Mouse (Mus musculus): Measurements from ENCODE around the gene Ntrk1. TPM values are rescaled to one million over a fixed set of nuclear protein-coding genes. Genes with fewer than 3 reads are reported as not detected.

Gene Ntrk1
- total RNA-seq, 2 experiments from 2014 or later: 0.17 to 0.18 TPM

DNA sequence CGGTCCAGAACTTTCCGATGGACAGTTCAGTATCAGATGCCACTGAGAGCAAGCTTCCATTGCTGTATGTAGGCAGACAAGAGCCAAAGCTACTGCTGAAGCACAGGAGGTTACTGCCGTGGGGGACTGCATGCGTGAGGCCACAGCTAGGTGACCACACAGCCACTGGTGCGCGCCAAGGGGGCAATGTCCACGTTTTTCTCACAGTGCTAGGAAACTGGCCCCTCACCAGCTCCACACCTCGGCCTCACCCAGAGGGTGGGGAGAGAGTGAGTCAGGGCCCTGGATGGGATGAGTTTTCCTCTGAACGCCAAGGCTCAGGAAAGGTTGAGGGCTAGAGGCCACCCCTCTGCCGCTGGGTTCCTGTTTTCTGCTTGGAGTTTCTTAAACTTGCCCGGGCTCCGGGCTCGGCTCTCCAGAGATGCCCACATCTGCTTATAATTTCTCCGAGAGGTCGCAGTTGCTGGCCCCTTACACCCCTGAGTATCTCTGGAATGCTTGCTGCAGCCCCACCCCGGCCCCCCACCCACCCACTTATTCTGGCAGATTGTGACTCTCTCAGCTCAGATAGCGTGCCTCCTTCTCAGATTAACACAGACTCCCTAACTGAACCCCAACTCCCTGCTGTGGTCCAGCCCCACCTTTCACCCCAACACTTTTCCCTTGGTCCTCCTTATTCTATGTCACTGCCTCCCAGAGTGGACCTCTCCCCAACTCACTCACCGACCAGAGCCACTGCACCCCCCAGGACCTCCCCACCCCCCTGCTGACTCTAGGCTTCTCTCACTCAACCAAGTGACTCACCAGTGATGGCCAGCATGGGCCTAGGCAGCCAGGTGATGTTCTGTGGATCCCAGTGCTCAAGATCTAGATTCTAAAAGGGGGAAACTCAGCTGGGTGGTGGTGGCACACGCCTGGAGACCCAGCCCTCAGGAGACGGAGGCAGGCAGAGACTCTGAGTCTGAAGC lies 33.3 kb downstream of the Ntrk1 start:
- intact Hi-C loops (cut with DNase I): loop anchor here (10.0 kb wide), 1 partner anchor 223 kb away; no protein-coding TSS in a partner anchor
- no peak for DNase-seq (ENCODE audit: low spot score)

DNA sequence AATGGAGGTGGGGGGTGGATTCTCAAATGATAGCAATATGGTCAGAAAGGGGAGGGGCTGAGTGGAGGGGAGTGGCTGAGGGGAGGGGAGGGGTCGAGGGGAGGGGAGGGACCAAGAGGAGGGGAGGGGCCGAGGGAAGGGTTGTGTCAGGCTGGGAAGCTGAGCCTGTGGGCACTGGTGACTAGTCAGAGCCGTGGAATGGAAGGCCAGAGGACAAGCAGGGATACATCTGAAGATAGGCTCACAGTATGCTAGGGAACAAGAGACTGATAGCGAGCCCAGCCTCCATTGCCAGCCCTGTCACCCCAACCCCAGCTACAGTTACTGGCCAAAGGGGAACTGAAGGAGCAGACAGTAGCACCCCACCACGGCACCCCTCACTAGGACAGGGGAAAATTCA lies 36.3 kb downstream of the Ntrk1 start:
- DNase-seq (ENCODE audit: low spot score): no peak
- intact Hi-C loops (cut with DNase I): loop anchor here (5.0 kb wide), 1 partner anchor 59 kb away; no protein-coding TSS in a partner anchor

DNA sequence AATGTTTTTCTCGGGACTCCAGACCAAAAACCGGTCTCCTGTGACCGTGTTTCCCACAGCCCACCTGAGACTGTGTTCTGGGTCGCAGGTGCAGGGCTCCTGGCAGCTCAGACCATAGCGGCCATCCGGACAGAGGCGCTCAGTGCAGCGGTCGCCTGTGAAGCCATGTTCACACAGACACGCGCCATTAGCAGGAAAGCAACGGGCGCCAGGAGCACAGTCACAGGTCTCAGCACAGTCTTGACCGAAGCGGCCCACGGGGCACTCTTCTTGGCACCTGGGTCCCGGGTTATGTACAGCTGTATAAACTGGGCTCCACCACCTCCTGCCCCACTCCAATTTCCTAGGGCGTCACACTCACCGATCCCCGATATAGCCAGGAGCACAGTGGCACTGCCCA lies 38.5 kb downstream of the Ntrk1 start:
- intact Hi-C loops (cut with DNase I): loop anchor here (5.0 kb wide), 1 partner anchor 61 kb away; no protein-coding TSS in a partner anchor
- DNase-seq (ENCODE audit: low spot score): no peak

DNA sequence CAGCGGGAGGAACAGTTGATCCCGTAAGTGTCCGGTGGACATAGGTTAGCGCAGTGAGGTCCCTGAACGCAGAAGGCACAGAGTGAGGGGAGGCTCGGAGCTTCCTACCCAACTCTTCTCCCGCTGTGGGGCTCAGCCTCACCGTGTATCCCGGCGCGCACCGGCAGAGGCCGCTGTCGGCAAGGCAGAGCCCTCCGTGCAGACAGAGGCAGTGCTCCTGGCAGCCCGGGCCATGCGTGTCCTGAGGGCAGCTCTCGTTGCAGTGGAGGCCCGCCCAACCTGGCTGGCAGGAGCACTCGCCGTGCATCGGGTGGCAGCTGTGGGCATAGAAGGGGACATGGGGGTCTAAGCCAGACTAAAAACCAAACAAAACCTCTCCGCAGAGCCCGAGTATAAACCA lies 39.0 kb downstream of the Ntrk1 start:
- DNase-seq (ENCODE audit: low spot score): peak; percentile 60
- intact Hi-C loops (cut with DNase I): loop anchor here (5.0 kb wide), 1 partner anchor 61 kb away; no protein-coding TSS in a partner anchor

DNA sequence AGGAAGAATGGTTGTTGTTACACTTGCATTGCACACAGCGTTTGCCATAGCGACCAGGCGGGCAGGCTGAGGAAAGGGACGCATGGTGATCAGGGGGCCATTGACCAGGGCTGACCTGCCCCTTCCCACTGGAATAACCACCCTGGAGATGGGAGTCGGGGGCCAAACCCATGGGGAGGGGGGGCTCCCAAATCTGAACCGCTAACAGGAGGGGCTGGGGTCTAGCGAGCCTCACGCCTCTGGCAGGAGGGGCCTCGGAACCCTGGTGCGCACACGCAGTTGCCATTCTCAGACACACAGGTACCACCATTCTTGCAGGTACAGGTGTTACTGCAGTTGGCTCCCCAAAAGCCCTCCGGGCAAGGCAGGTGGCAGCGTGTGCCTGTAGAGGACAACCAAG lies 41.1 kb downstream of the Ntrk1 start:
- intact Hi-C loops (cut with DNase I): no loop called here
- DNase-seq (ENCODE audit: low spot score): no peak

DNA sequence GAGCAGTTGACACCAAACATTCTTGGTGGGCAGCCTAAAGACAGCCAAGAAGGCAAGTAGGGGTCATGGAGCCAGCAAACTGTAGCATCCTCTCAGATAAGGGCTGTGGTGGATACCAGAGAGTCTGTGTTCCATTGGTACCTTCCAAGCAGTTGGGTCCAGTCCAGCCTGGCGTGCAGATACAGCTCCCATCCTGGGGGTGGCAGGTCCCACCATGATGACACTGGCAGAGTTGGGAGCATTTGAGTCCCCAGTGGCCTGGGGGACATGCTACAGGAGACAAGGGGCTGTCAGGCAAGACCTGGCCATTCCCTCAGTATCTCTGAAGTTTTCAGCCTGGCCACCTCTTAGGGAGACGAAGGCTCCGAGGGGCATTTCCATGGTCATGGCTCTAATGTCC lies 42.4 kb downstream of the Ntrk1 start:
- intact Hi-C loops (cut with DNase I): no loop called here

DNA sequence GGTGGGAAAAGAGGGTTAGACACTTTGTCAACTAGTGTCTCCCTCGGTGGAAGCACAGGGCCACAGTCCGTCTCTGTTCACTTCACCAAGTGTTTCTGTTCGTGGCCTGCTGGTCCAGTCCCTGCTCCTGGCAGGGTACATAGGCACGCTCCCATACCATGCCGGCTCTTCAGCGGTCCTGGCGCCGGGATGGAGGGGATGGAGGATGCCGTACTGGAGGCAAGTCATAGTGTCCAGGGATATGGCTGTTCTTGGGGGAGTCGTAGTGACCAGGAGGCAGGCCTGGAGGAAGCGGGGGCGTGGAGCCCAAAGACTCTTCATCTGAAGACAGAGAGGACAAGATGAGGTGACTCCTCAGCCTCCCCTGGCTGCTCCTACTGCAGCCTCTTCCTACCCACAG lies 45.0 kb downstream of the Ntrk1 start:
- intact Hi-C loops (cut with DNase I): loop anchor here (2.0 kb wide), 1 partner anchor 19 kb away; no protein-coding TSS in a partner anchor

More for the DNA sequence above, 42.4 kb downstream of the Ntrk1 start:
- no peak for DNase-seq (ENCODE audit: low spot score)

DNA sequence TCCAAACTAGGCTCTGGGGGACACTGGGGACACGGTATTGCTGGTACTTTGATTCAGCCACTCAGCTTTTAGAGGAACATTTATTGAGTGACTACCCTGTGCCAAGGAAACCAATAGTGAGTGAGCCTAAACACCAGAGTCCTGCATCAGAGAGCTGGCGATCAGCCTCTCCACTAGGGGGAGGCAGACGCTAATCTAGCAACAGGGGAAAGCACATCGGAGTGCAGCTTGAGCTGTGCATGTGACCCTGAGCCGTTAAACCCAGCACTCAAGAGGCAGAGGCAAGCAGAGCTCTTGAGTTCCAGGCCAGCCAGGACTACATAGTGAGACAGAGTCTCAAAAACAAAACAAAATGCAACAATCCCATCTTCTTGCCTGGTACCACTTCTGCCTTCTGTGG lies 45.9 kb downstream of the Ntrk1 start:
- intact Hi-C loops (cut with DNase I): loop anchor here (2.0 kb wide), 1 partner anchor 20 kb away; no protein-coding TSS in a partner anchor
- DNase-seq (ENCODE audit: low spot score): no peak

More for the DNA sequence above, 45.0 kb downstream of the Ntrk1 start:
- no peak for DNase-seq (ENCODE audit: low spot score)

DNA sequence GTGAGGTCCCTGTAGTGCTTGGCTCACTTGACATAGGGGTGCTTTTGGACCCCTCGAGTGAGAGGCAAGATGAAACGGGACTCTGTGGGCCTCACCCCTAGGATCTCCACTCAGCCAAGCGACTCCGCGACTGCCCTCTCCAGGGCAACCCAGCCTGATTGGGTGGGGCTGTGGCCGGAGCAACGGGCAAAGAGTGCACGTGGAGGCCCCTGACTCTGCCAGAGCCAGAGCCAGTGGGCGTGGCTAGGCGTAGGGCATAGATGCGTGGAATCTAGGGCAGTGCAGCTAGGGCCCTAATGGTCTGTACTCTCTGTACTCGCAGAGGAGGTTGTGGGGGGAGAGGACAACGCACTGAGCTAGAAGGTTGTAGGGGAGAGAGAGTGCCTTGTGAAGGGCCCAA lies 46.5 kb downstream of the Ntrk1 start, which contains the start of gene Lrrc71:
TSS of gene Lrrc71 (minus strand) at position 195 of the 400 bp plus-strand sequence.
- no peak for DNase-seq (ENCODE audit: low spot score)
- intact Hi-C loops (cut with DNase I): loop anchor here (2.0 kb wide), 1 partner anchor 20 kb away; no protein-coding TSS in a partner anchor

DNA sequence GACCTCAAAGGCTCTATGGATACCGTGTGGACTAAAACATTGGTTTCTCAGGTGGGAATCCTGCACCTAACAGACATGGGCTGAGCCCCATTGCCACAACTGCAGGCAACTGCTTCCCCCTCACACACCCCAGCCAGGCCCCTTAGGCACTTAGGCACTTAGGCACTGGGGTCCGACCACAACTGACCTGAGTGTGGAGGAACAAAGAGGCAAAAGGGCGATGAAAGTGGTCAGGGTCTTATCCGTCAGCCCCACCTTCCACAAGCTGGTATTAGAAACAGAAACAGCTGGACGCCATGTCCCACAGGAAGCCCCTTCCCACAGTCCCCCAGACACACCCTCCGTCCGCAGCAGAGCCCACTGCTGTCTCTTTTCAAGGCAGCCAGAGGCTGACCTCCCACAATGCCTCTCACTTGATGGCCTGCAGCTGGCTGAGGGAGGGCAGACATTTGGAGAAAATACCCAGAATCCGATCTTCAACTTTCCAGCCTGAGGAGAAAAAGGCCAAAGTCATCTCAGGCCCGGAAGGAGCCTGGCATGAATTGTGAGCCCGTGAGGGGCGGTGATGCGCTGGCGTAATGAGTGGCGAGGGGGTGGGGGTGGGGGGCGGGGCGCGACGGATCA lies 49.8 kb downstream of the Ntrk1 start:
- DNase-seq (ENCODE audit: low spot score): no peak
- intact Hi-C loops (cut with DNase I): no loop called here

DNA sequence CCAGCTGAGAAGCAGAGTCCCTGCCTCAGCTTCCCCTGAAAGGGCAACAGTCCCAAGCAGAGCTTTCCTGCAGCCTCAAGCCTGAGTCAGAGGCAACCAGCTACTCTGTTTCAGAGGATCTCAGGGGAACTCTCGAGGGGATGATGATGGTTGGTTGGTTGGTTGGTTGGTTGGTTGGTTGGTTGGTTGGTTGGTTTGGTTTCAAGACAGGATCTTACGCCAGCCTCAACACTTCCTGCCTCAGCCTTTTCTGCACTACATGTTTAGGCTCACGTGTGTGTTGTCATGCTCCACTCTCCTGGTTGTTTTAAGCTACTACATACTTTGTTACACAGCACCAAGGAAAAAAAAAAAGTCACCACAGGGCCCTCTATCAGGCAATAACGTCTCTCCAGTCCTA lies 51.0 kb downstream of the Ntrk1 start:
- intact Hi-C loops (cut with DNase I): no loop called here
- no peak for DNase-seq (ENCODE audit: low spot score)

DNA sequence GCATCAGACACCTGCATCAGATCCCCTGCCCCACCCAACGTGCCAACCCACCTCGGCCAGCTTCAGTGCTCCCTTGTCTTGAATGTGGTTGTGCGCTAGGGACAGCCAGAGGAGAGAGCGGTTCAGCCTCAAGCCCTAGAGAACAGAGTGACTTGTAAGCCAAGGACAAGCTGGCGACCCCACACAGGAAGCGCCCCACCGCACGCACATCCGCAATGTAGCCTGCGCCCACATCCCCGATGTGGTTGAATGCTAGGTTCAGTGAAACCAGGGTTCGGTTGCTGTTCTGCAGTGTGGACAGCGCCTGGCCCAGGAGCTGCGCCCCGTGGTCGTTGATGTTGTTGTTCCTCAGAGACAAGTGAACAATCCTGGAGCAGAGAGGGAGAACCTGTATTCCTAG lies 52.2 kb downstream of the Ntrk1 start:
- no peak for DNase-seq (ENCODE audit: low spot score)
- intact Hi-C loops (cut with DNase I): no loop called here

DNA sequence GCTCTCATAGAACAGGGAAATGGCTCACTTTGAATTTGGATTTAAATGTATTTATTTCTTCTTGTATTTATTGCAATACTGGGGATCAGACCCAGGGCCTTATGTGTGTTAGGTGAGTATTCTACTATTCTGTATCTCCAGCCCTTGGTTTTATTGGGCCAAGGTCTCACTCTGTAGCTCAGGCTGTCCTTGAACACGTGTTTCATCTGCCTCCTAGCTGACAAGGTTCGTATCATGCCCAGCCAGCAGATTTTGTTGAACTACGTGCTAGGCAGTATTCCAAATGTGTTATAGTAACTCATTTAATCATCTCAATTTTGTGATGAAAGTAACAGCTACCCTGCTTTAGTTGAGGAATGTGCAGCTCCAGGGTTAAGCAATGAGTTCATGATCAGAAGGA lies 52.9 kb downstream of the Ntrk1 start:
- intact Hi-C loops (cut with DNase I): no loop called here

DNA sequence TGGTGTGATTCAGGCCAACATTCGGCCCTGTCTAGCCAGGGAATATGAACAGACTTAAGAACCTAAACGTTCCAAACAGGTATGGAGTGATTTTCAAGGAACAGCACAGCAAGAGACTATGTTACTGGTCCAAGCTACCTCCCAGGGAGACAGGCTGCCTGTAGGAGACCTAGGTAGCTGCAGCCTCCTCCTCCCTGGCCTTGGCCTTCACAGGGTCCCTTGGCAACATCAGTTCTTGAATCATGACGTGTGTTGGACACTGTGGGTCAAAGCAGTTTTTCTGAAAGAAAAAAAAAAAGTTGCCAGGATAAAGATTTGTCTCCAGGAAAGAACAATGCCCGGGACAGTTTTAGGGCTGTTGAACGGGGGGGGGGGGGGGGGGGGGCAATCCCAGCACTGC lies 56.1 kb downstream of the Ntrk1 start:
- DNase-seq (ENCODE audit: low spot score): no peak
- intact Hi-C loops (cut with DNase I): no loop called here

More for the DNA sequence above, 52.9 kb downstream of the Ntrk1 start:
- DNase-seq (ENCODE audit: low spot score): no peak

DNA sequence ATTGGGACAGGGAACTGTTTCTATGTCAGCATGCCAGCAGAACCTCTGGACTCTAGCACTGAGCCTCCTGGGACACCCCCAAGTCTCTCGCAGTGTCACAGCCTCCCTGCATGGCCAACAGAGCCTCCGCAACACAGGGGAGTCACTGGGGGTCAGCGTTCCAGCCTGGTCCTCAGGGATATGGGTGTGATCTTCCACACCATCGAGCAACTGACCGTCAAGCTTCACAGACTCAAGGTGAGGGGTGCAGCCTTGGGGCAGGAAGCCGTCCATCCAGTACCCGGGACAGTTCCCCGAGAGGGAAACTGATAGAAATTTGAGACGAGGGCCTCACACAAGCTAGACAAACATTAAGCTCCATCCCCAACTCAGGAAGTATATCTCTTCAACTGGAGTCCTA lies 59.6 kb downstream of the Ntrk1 start:
- DNase-seq (ENCODE audit: low spot score): no peak
- intact Hi-C loops (cut with DNase I): no loop called here

DNA sequence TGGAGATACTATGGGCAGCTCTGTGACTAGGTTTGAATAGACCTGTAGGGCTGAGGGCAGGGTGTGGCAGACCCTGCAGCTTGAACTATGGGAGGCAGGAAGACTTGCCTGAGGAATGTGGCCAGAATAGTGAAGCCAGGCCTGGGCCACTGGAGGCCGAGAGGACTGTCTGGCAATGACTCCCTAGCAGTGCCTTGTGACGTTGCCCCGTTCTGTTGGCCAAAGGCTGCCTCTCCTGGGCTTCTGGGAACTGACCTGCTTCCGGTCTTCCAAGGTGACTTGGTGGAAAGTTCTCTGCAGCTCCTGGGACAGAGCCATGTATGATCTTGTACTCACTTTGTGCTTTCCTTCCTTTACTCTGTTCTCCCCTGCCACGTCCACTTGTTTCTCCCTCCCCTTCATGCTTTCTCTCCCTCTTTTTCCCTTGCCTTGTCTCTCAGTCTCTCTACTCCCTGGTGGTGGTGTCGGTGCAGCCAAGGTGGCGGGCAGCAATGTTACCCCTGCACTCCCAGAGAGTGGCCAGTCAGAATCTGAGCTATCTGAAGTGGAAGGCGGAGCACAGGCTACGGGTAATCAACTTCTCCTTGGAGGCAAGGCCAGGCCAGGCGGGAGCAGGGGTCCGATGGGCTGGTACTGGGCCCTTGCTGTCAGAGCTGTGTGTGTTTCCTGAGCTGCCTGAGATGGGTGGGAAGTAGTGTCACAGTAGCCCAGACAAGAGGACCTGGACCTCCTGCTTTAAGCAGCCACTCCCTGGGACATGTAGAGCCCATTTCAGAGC lies 60.8 kb downstream of the Ntrk1 start:
- intact Hi-C loops (cut with DNase I): no loop called here
- DNase-seq (ENCODE audit: low spot score): no peak

DNA sequence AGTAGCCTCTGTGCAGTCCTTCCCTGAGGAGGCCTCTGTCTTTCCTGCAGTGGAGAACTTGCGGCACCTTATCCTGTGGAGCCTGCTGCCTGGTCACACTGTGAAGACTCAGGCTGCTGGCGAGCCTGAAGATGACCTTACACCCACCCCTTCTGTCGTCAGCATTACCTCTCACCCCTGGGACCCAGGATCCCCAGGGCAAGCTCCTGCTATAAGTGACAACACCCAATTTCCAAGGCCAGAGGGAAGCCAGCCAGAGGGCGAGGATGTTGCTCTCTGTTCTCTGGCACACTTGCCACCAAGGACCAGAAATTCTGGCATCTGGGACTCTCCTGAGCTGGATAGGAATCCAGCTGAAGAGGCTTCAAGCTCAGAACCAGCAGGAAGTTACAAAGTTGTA lies 61.9 kb downstream of the Ntrk1 start:
- intact Hi-C loops (cut with DNase I): no loop called here
- DNase-seq (ENCODE audit: low spot score): no peak

DNA sequence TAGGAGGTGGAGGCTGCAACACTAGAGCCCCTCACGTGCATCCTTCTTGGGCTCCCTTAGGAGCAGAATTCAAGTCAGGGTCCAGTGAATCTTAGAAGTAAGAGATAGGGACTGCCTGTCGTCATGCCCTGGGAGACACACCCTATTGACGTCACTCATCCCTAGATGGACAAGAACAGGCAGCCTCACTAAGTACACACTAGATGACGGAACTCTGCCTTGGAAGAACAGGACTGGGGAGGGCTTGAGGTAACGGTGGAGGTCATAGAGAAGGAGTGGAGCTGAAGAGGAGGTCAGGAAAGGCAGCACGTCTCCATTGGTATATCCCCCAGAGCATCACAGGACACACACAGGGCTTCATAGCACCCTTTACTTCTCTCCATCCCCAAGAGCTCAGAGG lies 66.3 kb downstream of the Ntrk1 start:
- no peak for DNase-seq (ENCODE audit: low spot score)
- intact Hi-C loops (cut with DNase I): no loop called here

Data from heart, postnatal 25 days (tissue).